Mouse (Mus musculus) stomach, embryonic 16.5 days (tissue): Measurements from ENCODE around the gene Tardbp. TPM values are rescaled to one million over a fixed set of nuclear protein-coding genes. Genes with fewer than 3 reads are reported as not detected.
A peak's percentile ranks its signal among the peaks of the same experiment; 100 is the strongest.

ENCODE experiments used
- ATAC-seq: fragments of 200-750 bp; cut with Nextera tagmentation; 2 replicates; pipeline ENCODE4 v1.8.0; 2017; ENCODE audit warnings: moderate number of reproducible peaks, moderate TSS enrichment; ENCODE audit not compliant: insufficient read depth, low FRiP score
- H3K27ac ChIP-seq: fragments of 300-500 bp; sonication (generic); 2 replicates; pipeline ENCODE4 v1.5.1; 2014; ENCODE audit warnings: low read length
- H3K27me3 ChIP-seq: fragments of 300-500 bp; sonication (generic); 2 replicates; pipeline ENCODE4 v1.6.1; 2014; ENCODE audit warnings: low read length, control low read depth, mixed read lengths; ENCODE audit not compliant: control insufficient read depth, insufficient read depth
- H3K36me3 ChIP-seq: fragments of 300-500 bp; sonication (generic); 2 replicates; pipeline ENCODE4 v1.6.1; 2014; ENCODE audit warnings: low read length; ENCODE audit not compliant: control insufficient read depth, insufficient read depth
- H3K4me1 ChIP-seq: fragments of 300-500 bp; sonication (generic); 2 replicates; pipeline ENCODE4 v1.6.1; 2014; ENCODE audit warnings: low read length, control low read depth, mixed read lengths; ENCODE audit not compliant: control insufficient read depth, insufficient read depth
- H3K4me2 ChIP-seq: fragments of 300-500 bp; sonication (generic); 2 replicates; pipeline ENCODE4 v1.6.1; 2014; ENCODE audit warnings: low read depth, low read length, mixed read lengths
- H3K4me3 ChIP-seq: fragments of 300-500 bp; sonication (generic); replicated peaks from 2 replicates; pipeline ENCODE4 v1.5.1; 2014; ENCODE audit warnings: mild to moderate bottlenecking, low read length
- H3K9ac ChIP-seq: fragments of 300-500 bp; sonication (generic); 2 replicates; pipeline ENCODE4 v1.6.1; 2014; ENCODE audit warnings: low read length
- H3K9me3 ChIP-seq: fragments of 300-500 bp; sonication (generic); replicated peaks from 2 replicates; pipeline ENCODE4 v1.6.1; 2016; ENCODE audit warnings: low read length, control low read depth; ENCODE audit not compliant: control insufficient read depth
- WGBS: fragments of 180-500 bp; shearing (Covaris S2); extraction: QIAGEN DNeasy Blood & Tissue Kit; methylation state at CpG from one replicate; pipeline ENCODE4 v1.1.7; 2014; 5-methylcytosine and 5-hydroxymethylcytosine counted together
- polyA plus RNA-seq: library from polyadenylated mRNA; unstranded; fragments of >200 nt; fragmentation: Nextera tagmentation; extraction: Ambion mirVana; gene quantifications from 2 replicates; pipeline ENCODE4 v1.2.1, GENCODE M21; 2015

Tardbp gene
- polyA plus RNA-seq, 1 experiment from 2014 or later = 284 TPM

DNA sequence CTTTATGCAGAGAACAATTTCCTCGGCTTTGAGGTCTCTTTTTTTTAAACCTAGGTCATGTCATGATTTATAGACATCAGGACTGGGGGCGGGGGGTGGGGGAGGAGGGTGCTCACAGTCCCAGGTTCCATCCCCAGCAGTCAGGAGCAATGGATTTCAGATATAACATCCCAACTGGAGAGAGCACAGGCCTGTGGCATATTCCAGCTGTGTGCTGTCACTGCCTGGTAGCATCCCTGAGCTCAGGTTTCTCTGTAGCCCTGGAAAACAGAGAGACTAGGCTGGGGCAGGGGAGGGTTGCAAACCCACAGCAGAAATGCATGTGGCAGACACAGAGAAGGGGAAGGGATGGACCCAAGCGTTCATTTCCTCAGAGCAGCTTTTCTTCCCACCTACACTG is 33.4 kb upstream of the Tardbp start:
- WGBS = 27% methylated on average over 3 of the region's 3 CpGs
- no peak for ATAC-seq
- Histone ChIP-seq H3K4me3 (no peak overlapping the region), H3K27ac (no peak overlapping the region), H3K36me3 (no peaks in the 10 kb centered on the region), H3K9ac (no peak overlapping the region), H3K27me3 (no peaks in the 10 kb centered on the region), H3K4me1 (peaks cover 13% of the 10 kb centered on the region; the same call in 1 of the 2 replicates), H3K4me2 (no peak overlapping the region), H3K9me3 (no peaks in the 10 kb centered on the region)

- Histone ChIP-seq H3K4me2 (no peak overlapping the region), H3K27ac (no peak overlapping the region), H3K36me3 (no peaks in the 10 kb centered on the region), H3K4me1 (peaks cover 10% of the 10 kb centered on the region; the same call in 1 of the 2 replicates), H3K4me3 (no peak overlapping the region), H3K9ac (no peak overlapping the region), H3K9me3 (no peaks in the 10 kb centered on the region), H3K27me3 (no peaks in the 10 kb centered on the region)
- 71% methylated on average over 13 of the region's 13 CpGs for WGBS
- ATAC-seq = no peak
Measured at GRCm38 (mm10) chr4:148657776-148658175, 31.0 kb upstream of the Tardbp start.

GRCm38 (mm10) chr4:148656691-148657258 is 30.0 kb upstream of the Tardbp start:
- H3K9me3 ChIP-seq = no peaks in the 10 kb centered on the region
- H3K4me3 ChIP-seq = no peak overlapping the region
- peaks cover 3% of the 10 kb centered on the region; the same call in 1 of the 2 replicates for H3K4me1 ChIP-seq
- no peaks in the 10 kb centered on the region for H3K36me3 ChIP-seq
- no peak overlapping the region for H3K27ac ChIP-seq
- H3K4me2 ChIP-seq = no peak overlapping the region
- 17% methylated on average over 15 of the region's 15 CpGs for WGBS
- ATAC-seq = no peak
- H3K9ac ChIP-seq = 0 out of 2 replicates have a peak overlapping the region, but pooled peaks have one; percentile 40
- H3K27me3 ChIP-seq = no peaks in the 10 kb centered on the region

- no peak overlapping the region for H3K4me3 ChIP-seq
- H3K4me1 ChIP-seq = peaks cover 3% of the 10 kb centered on the region
- no peaks in the 10 kb centered on the region for H3K27me3 ChIP-seq
- H3K9ac ChIP-seq = no peak overlapping the region
- no peak for ATAC-seq
- H3K36me3 ChIP-seq = no peaks in the 10 kb centered on the region
- H3K27ac ChIP-seq = no peak overlapping the region
- 85% methylated on average over 18 of the region's 18 CpGs for WGBS
- H3K9me3 ChIP-seq = no peaks in the 10 kb centered on the region
- H3K4me2 ChIP-seq = no peak overlapping the region
Measured at GRCm38 (mm10) chr4:148654701-148655398, 28.0 kb upstream of the Tardbp start.

DNA sequence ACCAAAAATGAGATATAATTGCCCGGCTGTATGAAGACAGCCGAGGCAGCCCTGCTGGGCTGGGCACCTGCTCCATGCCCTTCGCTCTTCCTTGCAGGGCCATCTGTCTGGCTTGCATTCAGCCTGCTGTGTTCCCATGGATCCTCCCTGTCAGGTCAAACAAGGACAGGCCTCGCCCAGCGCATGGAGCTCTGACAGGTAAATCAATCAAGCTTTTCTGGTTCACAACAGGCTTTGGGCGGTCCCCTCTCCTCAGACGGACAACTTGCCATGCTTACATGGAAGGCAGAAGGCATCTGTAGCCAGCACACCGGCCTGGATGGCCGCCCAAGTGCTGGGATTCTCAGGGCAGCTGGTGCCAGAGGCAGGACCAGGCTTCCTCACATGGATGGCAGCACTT is 24.2 kb upstream of the Tardbp start:
- Histone ChIP-seq H3K9ac (0 out of 2 replicates have a peak overlapping the region, but pooled peaks have one; percentile 19), H3K27me3 (no peaks in the 10 kb centered on the region), H3K4me3 (no peak overlapping the region), H3K4me1 (peaks cover 3% of the 10 kb centered on the region; the same call in 1 of the 2 replicates), H3K9me3 (no peaks in the 10 kb centered on the region), H3K27ac (no peak overlapping the region), H3K36me3 (no peaks in the 10 kb centered on the region), H3K4me2 (no peak overlapping the region)
- ATAC-seq = no peak
- 43% methylated on average over 9 of the region's 9 CpGs for WGBS

- WGBS = 60% methylated on average over 3 of the region's 3 CpGs
- H3K36me3 ChIP-seq = no peaks in the 10 kb centered on the region
Measured at GRCm38 (mm10) chr4:148649309-148649708, 22.5 kb upstream of the Tardbp start.

DNA sequence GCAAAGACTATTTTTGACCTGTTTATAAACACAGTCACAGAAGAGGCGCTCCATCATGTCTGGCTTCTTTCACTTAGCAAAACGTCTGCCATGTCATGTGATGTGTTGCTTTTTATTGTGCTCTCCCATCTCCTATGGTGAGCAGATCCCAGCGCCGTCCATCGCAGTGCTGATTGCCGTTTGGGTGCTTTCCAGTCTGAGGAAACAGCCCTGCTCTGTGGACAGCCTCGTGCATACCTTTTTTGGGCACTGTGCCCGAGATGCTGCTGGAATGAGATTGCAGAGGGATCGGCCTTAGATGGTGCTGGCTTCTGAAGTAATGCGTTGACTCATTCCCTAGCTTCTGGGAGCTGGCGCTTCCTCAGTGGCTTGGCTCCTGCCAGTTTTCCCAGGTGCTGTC is 19.8 kb upstream of the Tardbp start:
- ATAC-seq = peak; percentile 77
- no peak overlapping the region for H3K27ac ChIP-seq
- no peak overlapping the region for H3K4me3 ChIP-seq
- H3K9ac ChIP-seq = no peak overlapping the region
- 42% methylated on average over 11 of the region's 11 CpGs for WGBS
- peaks cover 3% of the 10 kb centered on the region; the same call in 1 of the 2 replicates for H3K4me1 ChIP-seq
- no peaks in the 10 kb centered on the region for H3K9me3 ChIP-seq
- H3K4me2 ChIP-seq = 0 out of 2 replicates have a peak overlapping the region, but pooled peaks have one; percentile 5
- H3K36me3 ChIP-seq = no peaks in the 10 kb centered on the region
- H3K27me3 ChIP-seq = no peaks in the 10 kb centered on the region

More at GRCm38 (mm10) chr4:148649309-148649708, 22.5 kb upstream of the Tardbp start:
- H3K4me3 ChIP-seq = no peak overlapping the region
- no peak overlapping the region for H3K27ac ChIP-seq
- peaks cover 3% of the 10 kb centered on the region; the same call in 1 of the 2 replicates for H3K4me1 ChIP-seq
- H3K27me3 ChIP-seq = no peaks in the 10 kb centered on the region
- H3K9ac ChIP-seq = no peak overlapping the region
- H3K9me3 ChIP-seq = no peaks in the 10 kb centered on the region
- no peak for ATAC-seq
- no peak overlapping the region for H3K4me2 ChIP-seq

GRCm38 (mm10) chr4:148644926-148645325 is 18.1 kb upstream of the Tardbp start:
- H3K9me3 ChIP-seq = no peaks in the 10 kb centered on the region
- no peak overlapping the region for H3K9ac ChIP-seq
- no peak overlapping the region for H3K27ac ChIP-seq
- ATAC-seq = no peak
- H3K4me1 ChIP-seq = peaks cover 3% of the 10 kb centered on the region; the same call in 1 of the 2 replicates
- 87% methylated on average over 6 of the region's 6 CpGs for WGBS
- H3K36me3 ChIP-seq = no peaks in the 10 kb centered on the region
- no peak overlapping the region for H3K4me2 ChIP-seq
- H3K27me3 ChIP-seq = no peaks in the 10 kb centered on the region
- no peak overlapping the region for H3K4me3 ChIP-seq

DNA sequence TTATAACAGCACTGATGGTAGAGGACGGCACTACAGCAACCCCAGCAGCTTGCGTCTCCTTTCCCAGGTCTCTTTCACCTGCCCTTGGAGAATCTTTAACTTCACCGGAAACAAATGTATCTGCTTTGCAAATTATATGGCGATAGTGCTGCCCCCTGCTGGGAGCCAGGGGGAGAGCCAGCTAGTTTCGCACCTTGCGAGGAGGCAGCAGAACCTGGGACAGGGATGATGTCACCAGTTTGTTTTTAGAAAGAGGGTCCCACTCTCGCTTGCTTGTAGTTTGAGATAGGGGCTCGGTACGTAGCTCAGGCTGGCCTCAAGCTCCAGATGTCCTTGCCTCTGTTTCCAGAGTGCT is 17.3 kb upstream of the Tardbp start:
- H3K9ac ChIP-seq = peak overlapping the region; percentile 60
- no peaks in the 10 kb centered on the region for H3K27me3 ChIP-seq
- no peaks in the 10 kb centered on the region for H3K36me3 ChIP-seq
- peak overlapping the region; percentile 25 for H3K4me3 ChIP-seq
- peak overlapping the region; percentile 49 for H3K4me2 ChIP-seq
- H3K9me3 ChIP-seq = no peaks in the 10 kb centered on the region
- WGBS = 2% methylated on average over 9 of the region's 9 CpGs
- peaks cover 3% of the 10 kb centered on the region; the same call in 1 of the 2 replicates for H3K4me1 ChIP-seq
- H3K27ac ChIP-seq = no peak overlapping the region
- ATAC-seq = no peak
